In genomic region chr5:101663176-101663575, GRCm38 (mm10) we compare ENCODE assay signal across 9 mouse cellular contexts. TPM values are rescaled to one million over a fixed set of nuclear protein-coding genes. Genes with fewer than 3 reads are reported as not detected.
A peak's percentile ranks its signal among the peaks of the same experiment; 100 is the strongest.
DNase-seq lines count a peak whose midpoint lies in the region; ATAC-seq and TF ChIP-seq lines count a peak whose summit lies in the region.
"Had no signal": no experiment of that assay in that cellular context is flagged by ENCODE, and none has a peak within 500 bp of the region (broad histone marks: within the 10 kb centered on the region; RNA-seq: fewer than 3 reads in every experiment).

No protein-coding gene starts in this region.

- no peak for TF ChIP-seq CTCF in thymus, adult 2 months (IDR thresholded peaks at IDR 0.05; ENCODE audit: borderline replicate concordance, control insufficient read depth, extremely low read depth, insufficient read depth, low read length, poor library complexity)

- peak overlapping the region; percentile 72; the same call in 1 of the 2 replicates for H3K27ac ChIP-seq in heart, embryonic 10.5 days
- no peak overlapping the region for H3K27ac ChIP-seq in brown adipose tissue, adult 24 weeks (replicated peaks; ENCODE audit: low read depth, low read length)
- no peak overlapping the region for H3K27ac ChIP-seq in heart, embryonic 16.5 days (ENCODE audit: low read length)
- H3K27ac ChIP-seq in limb, embryonic 15.5 days = no peak overlapping the region
- H3K27ac ChIP-seq in thymus, adult 2 months (ENCODE audit: control insufficient read depth, insufficient read depth, low read length) = no peak overlapping the region

- H3K4me2 ChIP-seq in heart, embryonic 16.5 days (ENCODE audit: low read depth, low read length) = peak overlapping the region; percentile 74
- peak overlapping the region; percentile 86 for H3K4me2 ChIP-seq in limb, embryonic 15.5 days

- peak; percentile 87 for DNase-seq in heart, embryonic 10.5 days (ENCODE audit: low spot score)
- no peak for DNase-seq in heart, postnatal 25 days (ENCODE audit: low spot score)
- DNase-seq in neural tube, embryonic 10.5 days (ENCODE audit: extremely low spot score, low spot score) = peak; percentile 81
- no peak for DNase-seq in spleen, postnatal 36 days (ENCODE audit: low spot score in 2 of 2)
- no peak for DNase-seq in thymus, adult 2 months

- intact Hi-C loops in heart, postnatal 25 days (cut with DNase I) = loop anchor here (10.0 kb wide), 1 partner anchor 838 kb away; the partner anchor contains the start of gene Abraxas1

- ATAC-seq in heart, embryonic 16.5 days (replicated peaks; ENCODE audit: extremely low read depth, insufficient read depth, low FRiP score) = peak; percentile 43; the same call in 1 of the 2 replicates
- peak; percentile 46 for ATAC-seq in limb, embryonic 15.5 days (ENCODE audit: insufficient number of reproducible peaks, low FRiP score, low TSS enrichment, low read depth)

- H3K27me3 ChIP-seq in heart, embryonic 10.5 days (ENCODE audit: insufficient read depth, poor library complexity, severe bottlenecking) = peaks cover 94% of the 10 kb centered on the region
- H3K27me3 ChIP-seq in heart, embryonic 16.5 days (ENCODE audit: control insufficient read depth, insufficient read depth, low read length) = peaks cover 88% of the 10 kb centered on the region
- H3K27me3 ChIP-seq in limb, embryonic 15.5 days = peaks cover 94% of the 10 kb centered on the region
- H3K27me3 ChIP-seq in thymus, adult 2 months (ENCODE audit: control insufficient read depth, insufficient read depth, low read length) = peaks cover 27% of the 10 kb centered on the region
- H3K27me3 ChIP-seq: CH12.LX had no signal

- H3K9ac ChIP-seq in heart, embryonic 16.5 days (ENCODE audit: low read length) = no peak overlapping the region
- 0 out of 2 replicates have a peak overlapping the region, but pooled peaks have one; percentile 23 for H3K9ac ChIP-seq in limb, embryonic 15.5 days

- H3K36me3 ChIP-seq in heart, embryonic 10.5 days = no peaks in the 10 kb centered on the region
- H3K36me3 ChIP-seq in heart, embryonic 16.5 days (ENCODE audit: control insufficient read depth, insufficient read depth) = no peaks in the 10 kb centered on the region
- H3K36me3 ChIP-seq in limb, embryonic 15.5 days = no peaks in the 10 kb centered on the region
- H3K36me3 ChIP-seq in thymus, adult 2 months (ENCODE audit: control insufficient read depth, insufficient read depth, low read length) = no peaks in the 10 kb centered on the region

- H3K9me3 ChIP-seq in heart, embryonic 10.5 days = no peaks in the 10 kb centered on the region
- H3K9me3 ChIP-seq in heart, embryonic 16.5 days (replicated peaks; ENCODE audit: control insufficient read depth, low read length) = no peaks in the 10 kb centered on the region
- H3K9me3 ChIP-seq in limb, embryonic 15.5 days = no peaks in the 10 kb centered on the region

- TF ChIP-seq POLR2A in thymus, adult 2 months (IDR thresholded peaks at IDR 0.05; ENCODE audit: control insufficient read depth, extremely low read depth, insufficient read depth, low read length, poor library complexity) = no peak

- under 1% methylated on average over 23 of the region's 23 CpGs for WGBS in heart, embryonic 10.5 days
- WGBS in heart, embryonic 16.5 days = 1% methylated on average over 23 of the region's 23 CpGs
- WGBS in limb, embryonic 15.5 days = under 1% methylated on average over 23 of the region's 23 CpGs
- 4% methylated on average over 23 of the region's 23 CpGs for WGBS in thymus, adult 2 months

- peak overlapping the region; percentile 66 for H3K4me3 ChIP-seq in heart, embryonic 10.5 days
- H3K4me3 ChIP-seq in brown adipose tissue, adult 24 weeks (ENCODE audit: insufficient read depth, low read depth, low read length) = peak overlapping the region; percentile 22; the same call in 1 of the 2 replicates
- H3K4me3 ChIP-seq in heart, embryonic 16.5 days (ENCODE audit: low read length) = peak overlapping the region; percentile 54
- H3K4me3 ChIP-seq in limb, embryonic 15.5 days = peak overlapping the region; percentile 41
- H3K4me3 ChIP-seq in thymus, adult 2 months (ENCODE audit: control insufficient read depth, insufficient read depth, low read length) = no peak overlapping the region

- H3K4me1 ChIP-seq in heart, embryonic 10.5 days = peaks cover 29% of the 10 kb centered on the region
- H3K4me1 ChIP-seq in brown adipose tissue, adult 24 weeks (ENCODE audit: control insufficient read depth, insufficient read depth, insufficient read length, low read length) = peaks cover 4% of the 10 kb centered on the region; the same call in 1 of the 2 replicates
- H3K4me1 ChIP-seq in heart, embryonic 16.5 days (ENCODE audit: control insufficient read depth, insufficient read depth, low read length) = peaks cover 26% of the 10 kb centered on the region
- peaks cover 39% of the 10 kb centered on the region for H3K4me1 ChIP-seq in limb, embryonic 15.5 days
- peaks cover 2% of the 10 kb centered on the region; the same call in 1 of the 2 replicates for H3K4me1 ChIP-seq in thymus, adult 2 months (replicated peaks; ENCODE audit: control insufficient read depth, insufficient read depth, low read length)

RNA-seq across cellular contexts. Expression of gene Nkx6-1, which starts 1.6 kb away (rescaled TPM):
- 0.11 and 0.87 TPM in 2 replicates for polyA plus RNA-seq in heart, embryonic 10.5 days (2016; fragmentation: Nextera tagmentation; extraction: Ambion mirVana)
- under 1 TPM; 0.10 to 0.14 TPM for total RNA-seq in heart, postnatal 25 days (2021)
- not detected in 2 replicates for polyA plus RNA-seq in brown adipose tissue, adult 24 weeks (2012; ENCODE audit: insufficient read depth, insufficient read length, missing spikeins)
- polyA plus RNA-seq in heart, embryonic 16.5 days (2015; fragmentation: Nextera tagmentation; extraction: Ambion mirVana) = 0.07 and 0.14 TPM in 2 replicates
- 0.12 TPM in 1 of 2 replicates, not detected in the other for polyA plus RNA-seq in limb, embryonic 15.5 days (2015; fragmentation: Nextera tagmentation; extraction: Ambion mirVana)
- polyA plus RNA-seq in thymus, adult 2 months (2012; rRNA removed) = 0.05 TPM in 1 of 2 replicates, not detected in the other
- total RNA-seq: CH12.LX had no signal

Comparison
In these comparisons a context has a peak if more than half of its experiments do, and no peak if none do; other contexts are left out.
1. DNase-seq: peak in heart, embryonic 10.5 days (single experiment) and neural tube, embryonic 10.5 days (single experiment); none in heart, postnatal 25 days (single experiment), spleen, postnatal 36 days (0 of 2) and thymus, adult 2 months (single experiment).